Mouse (Mus musculus): ENCODE results near the gene Coro1c. TPM values are rescaled to one million over a fixed set of nuclear protein-coding genes. Genes with fewer than 3 reads are reported as not detected.

Coro1c gene
- total RNA-seq, 2 experiments from 2014 or later, result 55.8 to 80.5 TPM

- ATAC-seq (replicated peaks; ENCODE audit: poor library complexity, severe bottlenecking), result no peak
These were observed 20.3 kb downstream of the Coro1c start for GRCm38 (mm10) chr5:113888186-113888795.

DNA sequence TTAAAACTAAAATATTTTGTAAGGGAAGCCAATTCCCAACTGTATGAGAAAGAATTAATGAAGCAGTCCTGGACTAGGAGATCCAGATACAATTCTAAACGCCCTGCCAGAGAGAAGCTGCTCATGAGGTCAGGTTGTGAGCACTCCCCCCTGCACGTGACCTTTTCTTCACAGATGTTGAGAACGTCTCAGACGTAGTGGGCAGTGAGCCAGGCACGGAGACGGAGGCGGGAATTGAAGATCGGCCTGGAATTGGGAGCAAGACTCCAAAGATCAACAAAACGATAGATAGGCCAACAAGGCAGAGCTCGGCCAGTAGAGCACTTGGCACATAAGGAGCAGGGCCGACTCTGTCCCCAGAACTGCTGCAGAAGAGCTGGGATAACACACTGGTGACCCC, 21.4 kb downstream of the Coro1c start:
- ATAC-seq (replicated peaks; ENCODE audit: poor library complexity, severe bottlenecking), result no peak

DNA sequence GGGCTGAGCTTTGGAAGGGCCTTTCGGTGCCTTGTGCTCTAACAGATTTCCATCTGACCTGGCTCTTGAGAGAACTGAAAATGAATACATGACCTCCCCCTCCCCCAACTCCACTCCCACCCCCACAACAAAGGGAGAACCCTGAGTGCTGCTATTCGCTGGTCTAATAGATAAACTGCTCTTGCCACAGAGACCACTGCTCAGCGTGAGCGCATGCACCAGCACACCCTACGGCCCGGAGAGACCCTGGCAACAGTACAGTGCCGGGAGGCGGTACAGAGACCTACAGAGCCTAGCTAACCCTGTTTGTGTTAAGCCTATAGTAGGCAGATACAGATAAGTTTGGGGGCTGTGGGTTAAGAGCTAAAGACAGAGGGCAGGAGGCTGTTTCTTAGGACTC, 22.9 kb downstream of the Coro1c start:
- no peak for ATAC-seq (replicated peaks; ENCODE audit: poor library complexity, severe bottlenecking)

DNA sequence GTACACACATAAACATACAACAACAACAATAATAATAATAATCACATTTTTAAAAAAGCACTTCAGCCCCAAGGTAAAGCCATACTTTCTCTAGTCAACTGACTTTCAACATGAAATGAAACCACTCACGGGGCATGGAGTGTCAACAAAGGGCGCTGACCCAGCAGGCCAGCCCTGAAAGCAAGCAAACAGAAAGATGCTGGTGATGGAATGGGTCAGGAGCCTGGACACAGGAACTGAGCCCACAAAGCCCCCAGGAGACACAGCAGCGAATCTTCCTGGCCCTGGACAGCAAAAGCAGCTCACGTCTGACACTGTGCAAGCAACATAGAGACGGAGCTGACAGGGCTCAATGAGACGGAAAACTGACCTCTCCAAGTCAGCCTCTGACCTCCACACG, 23.8 kb downstream of the Coro1c start:
- ATAC-seq (replicated peaks; ENCODE audit: poor library complexity, severe bottlenecking), result no peak

DNA sequence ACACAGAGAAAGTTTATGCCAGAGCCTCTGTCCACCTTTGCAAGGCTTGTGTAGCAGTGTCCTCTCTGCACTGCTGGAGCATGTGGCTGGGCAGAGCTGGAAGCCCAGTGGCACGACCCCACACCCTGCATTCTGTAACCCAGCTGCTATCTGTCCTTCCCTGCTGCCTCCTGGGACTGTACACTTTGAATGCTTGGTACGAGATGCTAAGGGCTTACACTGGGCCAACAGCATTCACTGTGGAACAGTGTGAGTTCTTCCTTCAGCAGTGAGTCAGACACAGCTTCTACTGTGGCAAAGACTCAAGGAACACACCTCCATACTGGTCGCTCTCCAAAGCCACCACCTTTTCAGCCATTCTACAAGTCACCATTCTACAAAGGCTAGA, 25.2 kb downstream of the Coro1c start:
- no peak for ATAC-seq (replicated peaks; ENCODE audit: poor library complexity, severe bottlenecking)

DNA sequence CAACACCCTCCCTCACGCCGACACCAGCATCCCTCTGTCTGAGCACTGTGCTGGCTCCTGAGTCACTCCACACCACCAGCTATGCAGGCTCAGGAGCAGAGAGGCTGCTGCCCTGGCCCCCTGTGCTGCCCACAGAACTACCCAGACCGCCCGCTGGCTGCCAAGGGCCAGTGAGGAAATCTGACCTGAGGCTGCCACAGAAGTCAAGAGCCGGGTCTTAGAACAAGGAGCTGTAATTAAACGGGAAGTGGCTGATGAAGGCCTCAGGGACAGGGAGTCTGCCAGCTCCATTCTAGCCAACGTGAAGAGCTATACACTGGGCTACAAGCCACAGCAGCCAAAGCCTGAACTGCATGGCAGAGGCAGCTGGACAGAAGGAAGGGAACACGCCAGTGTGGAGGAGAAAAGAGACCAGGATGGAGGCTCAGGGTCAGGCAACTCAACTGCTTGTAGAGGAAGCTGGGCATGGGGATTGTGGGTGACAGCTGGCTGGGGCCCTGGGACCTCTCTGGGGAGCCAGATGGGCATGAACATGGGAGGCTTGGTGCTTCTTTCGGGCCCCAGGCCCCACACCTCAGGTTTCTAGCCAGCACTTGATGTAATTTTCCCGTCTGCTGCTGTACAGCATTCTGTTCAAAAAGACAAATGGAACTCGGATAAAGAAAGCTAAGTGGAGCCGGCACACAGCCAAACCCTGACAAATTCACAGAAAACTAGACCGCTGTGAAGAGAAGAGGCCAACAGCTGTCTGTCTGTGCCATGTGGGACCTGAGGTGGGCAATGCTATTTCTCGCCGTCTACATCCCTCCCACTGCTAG, 25.8 kb downstream of the Coro1c start:
- peak; percentile 35 for ATAC-seq (replicated peaks; ENCODE audit: poor library complexity, severe bottlenecking)

GRCm38 (mm10) chr5:113881136-113881535, 27.4 kb downstream of the Coro1c start:
- ATAC-seq (replicated peaks; ENCODE audit: poor library complexity, severe bottlenecking), result no peak

GRCm38 (mm10) chr5:113878943-113879617, 29.5 kb downstream of the Coro1c start:
- no peak for ATAC-seq (replicated peaks; ENCODE audit: poor library complexity, severe bottlenecking)

DNA sequence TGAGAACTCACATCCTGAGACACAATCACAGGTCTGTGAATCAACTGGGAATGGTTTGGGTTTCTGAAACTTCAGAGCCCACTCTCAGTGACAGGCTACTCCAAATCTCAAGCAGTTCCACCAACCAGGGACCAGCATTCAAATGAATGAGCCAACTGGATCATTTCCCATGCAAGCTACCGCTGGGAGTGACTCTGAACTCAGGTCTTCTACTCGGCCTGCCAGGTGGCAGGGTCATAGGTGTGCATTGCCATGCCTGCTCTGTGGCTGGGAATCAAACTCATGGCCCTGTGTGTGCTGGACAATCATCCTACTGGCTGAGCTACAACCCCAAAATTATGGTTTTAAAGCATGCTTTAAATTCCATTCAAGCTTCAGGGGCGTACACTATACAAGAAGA, 31.0 kb downstream of the Coro1c start:
- ATAC-seq (replicated peaks; ENCODE audit: poor library complexity, severe bottlenecking), result no peak

- ATAC-seq (replicated peaks; ENCODE audit: poor library complexity, severe bottlenecking), result no peak
These were observed 32.4 kb downstream of the Coro1c start for GRCm38 (mm10) chr5:113876176-113876575.

DNA sequence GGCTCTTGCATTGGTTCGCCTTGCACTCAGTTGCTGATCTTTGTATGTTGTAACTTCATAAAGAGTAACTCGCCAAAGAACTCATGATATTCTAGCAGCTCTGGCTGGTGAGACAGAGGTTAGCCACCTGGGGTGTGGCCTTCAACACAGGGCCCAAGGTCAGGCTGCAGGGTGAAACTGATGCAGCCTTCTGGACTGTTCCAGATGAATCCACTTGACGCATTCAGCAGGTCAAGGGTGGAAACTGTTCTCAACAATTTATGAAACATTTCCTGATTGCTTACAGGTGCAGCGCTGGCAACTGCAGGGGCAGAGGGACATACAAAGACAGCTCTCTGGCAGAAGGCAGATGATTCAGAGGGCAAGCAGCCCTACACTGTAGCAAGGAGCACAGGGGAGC, 32.9 kb downstream of the Coro1c start:
- ATAC-seq (replicated peaks; ENCODE audit: poor library complexity, severe bottlenecking), result no peak

DNA sequence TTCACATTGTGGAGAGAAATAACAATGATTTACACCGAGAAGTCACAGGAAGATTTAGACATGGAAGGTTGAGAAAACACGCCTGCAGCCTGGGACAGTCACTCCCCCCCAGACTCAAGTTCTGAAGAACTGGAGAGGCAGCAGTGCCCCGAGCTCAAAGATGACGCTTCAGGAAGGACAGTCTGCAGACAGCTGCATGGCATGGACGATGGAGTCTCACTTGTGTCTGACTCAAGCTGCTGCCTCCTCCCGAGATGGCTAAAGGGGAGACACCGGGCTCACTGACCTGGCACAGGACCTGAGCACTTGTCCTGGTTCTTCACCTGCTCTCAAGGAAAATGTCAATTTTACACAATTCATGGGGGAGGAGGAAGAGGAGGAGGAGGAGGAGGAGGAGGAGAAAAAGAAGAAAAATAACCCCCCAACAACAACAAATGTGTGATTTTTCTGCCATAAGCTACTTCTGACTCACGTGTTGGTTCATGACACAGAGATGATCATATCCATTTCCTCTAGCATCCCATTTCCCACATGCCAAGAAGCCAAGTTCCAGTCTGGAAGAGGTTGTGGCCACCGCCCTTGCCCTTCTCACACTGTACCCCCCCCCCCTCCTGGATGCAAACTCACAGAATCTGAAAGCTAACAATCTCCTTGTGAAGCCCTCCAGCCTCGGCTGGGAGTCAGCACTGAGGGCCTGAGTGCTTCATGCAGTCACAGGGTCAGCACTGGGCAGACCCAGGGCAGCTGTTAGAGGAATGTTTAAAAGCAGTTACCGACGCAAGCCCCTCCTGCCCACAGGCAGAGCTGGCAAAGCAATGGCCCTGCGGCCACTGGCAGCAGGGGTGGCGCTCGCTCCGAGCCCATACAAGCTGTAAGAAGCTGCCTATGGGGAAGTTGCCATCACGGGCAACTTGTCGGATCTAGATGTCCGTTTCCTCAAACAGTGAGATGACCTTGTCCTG, 34.2 kb downstream of the Coro1c start:
- no peak for ATAC-seq (replicated peaks; ENCODE audit: poor library complexity, severe bottlenecking)

DNA sequence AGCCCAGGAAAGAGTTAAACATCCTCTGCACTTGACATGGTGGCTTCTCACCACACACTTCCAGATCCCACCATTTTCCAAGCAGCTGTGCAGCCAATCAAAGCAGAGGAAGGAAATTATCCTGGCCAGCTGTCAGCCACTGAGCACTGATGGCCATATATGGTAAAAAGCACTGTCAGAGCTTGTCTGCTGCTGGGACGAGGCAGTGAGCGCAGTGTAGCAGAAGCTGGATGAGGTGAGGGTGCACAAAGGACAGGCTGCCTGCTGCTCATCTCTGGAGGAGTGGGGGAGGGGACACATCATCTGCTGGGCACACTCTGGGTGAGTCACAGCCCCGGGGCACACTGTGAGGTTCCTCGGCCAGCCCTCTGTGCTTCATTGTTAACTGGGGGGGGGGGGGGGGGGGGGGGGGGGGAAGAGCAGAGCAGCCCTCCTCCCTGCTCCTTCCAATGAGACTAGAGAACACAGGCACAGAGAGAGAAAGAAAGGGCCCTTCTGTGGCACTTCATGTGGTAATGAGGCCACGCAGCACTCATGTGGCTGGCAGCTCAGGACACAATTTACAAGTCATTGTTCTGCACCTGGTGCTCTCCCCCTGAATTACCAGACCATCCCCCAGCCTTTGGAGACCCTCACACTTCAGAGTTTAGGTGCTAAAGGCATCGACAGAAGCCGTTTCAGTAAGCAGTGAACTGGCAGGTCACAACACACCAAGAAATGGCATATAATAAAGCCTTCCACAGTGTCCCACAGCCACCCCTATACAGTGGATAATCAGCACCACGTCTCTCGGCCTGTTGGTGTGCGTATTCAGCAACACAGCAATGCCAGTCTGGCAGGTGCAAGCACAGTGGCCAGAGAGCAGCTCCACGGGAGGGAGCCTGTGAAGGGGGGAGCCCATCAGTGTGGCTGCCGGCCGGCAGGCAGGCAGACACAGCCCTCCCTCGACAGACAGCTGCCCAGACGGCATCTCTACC, 35.3 kb downstream of the Coro1c start:
- ATAC-seq (replicated peaks; ENCODE audit: poor library complexity, severe bottlenecking), result peak; percentile 34

GRCm38 (mm10) chr5:113871903-113872548, 36.5 kb downstream of the Coro1c start:
- peak; percentile 64 for ATAC-seq (replicated peaks; ENCODE audit: poor library complexity, severe bottlenecking)

- ATAC-seq (replicated peaks; ENCODE audit: poor library complexity, severe bottlenecking), result no peak
These were observed 38.0 kb downstream of the Coro1c start for GRCm38 (mm10) chr5:113870393-113871040.

GRCm38 (mm10) chr5:113869132-113869531, 39.4 kb downstream of the Coro1c start:
- peak; percentile 64 for ATAC-seq (replicated peaks; ENCODE audit: poor library complexity, severe bottlenecking)

DNA sequence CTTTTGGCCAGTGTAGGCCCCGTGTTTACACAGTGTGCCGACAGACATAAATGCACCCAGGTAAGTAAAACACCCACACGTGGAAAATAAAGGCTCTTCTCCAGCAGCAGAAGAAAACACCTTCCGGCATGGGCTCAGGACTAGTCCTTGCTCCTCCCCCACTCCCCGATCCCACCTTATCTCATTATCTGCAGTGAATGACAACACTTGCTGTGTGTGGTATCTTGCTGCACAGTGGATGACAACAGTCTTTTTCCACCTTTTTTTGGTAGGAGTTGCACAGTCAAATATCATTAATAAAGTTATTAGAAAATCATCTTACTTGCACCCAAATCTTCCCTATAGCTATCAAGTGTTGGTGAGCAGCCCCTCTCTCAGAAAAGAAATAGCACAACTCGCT, 43.6 kb downstream of the Coro1c start:
- ATAC-seq (replicated peaks; ENCODE audit: poor library complexity, severe bottlenecking), result no peak

DNA sequence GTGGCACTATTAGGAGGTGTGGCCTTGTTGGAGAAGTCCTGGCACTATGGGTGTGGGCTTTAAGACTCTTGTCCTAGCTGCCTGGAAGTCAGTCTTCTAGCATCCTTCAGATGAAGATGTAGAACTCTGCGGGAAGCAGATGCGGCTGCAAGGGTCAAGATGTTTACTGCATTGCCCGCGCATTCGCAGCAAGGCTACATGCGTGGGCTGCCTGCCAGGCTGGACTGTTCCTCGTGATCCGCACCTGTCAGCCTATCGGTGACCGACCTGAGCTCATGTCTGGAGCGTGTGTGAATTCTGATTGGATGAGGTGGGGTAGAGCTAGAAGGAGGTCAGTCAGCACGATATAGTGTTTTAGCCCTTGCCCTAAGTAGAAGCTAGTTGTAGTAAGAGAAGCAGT, 44.6 kb downstream of the Coro1c start:
- no peak for ATAC-seq (replicated peaks; ENCODE audit: poor library complexity, severe bottlenecking)

All from granulocyte monocyte progenitor cell, adult 5-6 weeks (primary cell).